Mouse (Mus musculus) testis, adult 2 months (tissue): ENCODE data around the gene Rcl1. TPM values are rescaled to one million over a fixed set of nuclear protein-coding genes. Genes with fewer than 3 reads are reported as not detected.

Experiments used
- H3K27ac ChIP-seq: fragments of 200-500 bp; 2 replicates; pipeline ENCODE4 v1.5.1; 2012; ENCODE audit warnings: low read depth, low read length; ENCODE audit not compliant: control insufficient read depth, insufficient read depth
- H3K27me3 ChIP-seq: fragments of 200-500 bp; 2 replicates; pipeline ENCODE4 v1.6.1; 2012; ENCODE audit warnings: mild to moderate bottlenecking, low read length, moderate library complexity; ENCODE audit not compliant: control insufficient read depth, insufficient read depth
- H3K36me3 ChIP-seq: fragments of 200-500 bp; 2 replicates; pipeline ENCODE4 v1.6.1; 2012; ENCODE audit warnings: mild to moderate bottlenecking, low read length; ENCODE audit not compliant: control insufficient read depth, insufficient read depth
- H3K4me1 ChIP-seq: fragments of 200-500 bp; 2 replicates; pipeline ENCODE4 v1.6.1; 2012; ENCODE audit warnings: low read length; ENCODE audit not compliant: control insufficient read depth, insufficient read depth
- H3K4me3 ChIP-seq: fragments of 200-500 bp; 2 replicates; pipeline ENCODE4 v1.5.1; 2012; ENCODE audit warnings: low read depth, mild to moderate bottlenecking, low read length, moderate library complexity, mixed read lengths; ENCODE audit not compliant: control insufficient read depth
- CTCF ChIP-seq: fragments of 200-500 bp; IDR thresholded peaks from 2 replicates; pipeline ENCODE4 v1.5.1; 2012; ENCODE audit warnings: low read depth, mild to moderate bottlenecking, inconsistent platforms, low read length, moderate library complexity; ENCODE audit not compliant: control insufficient read depth, insufficient read depth, insufficient replicate concordance
- POLR2A ChIP-seq: fragments of 200-500 bp; IDR thresholded peaks from 2 replicates; pipeline ENCODE4 v1.6.1; 2012; ENCODE audit warnings: low read depth, mild to moderate bottlenecking, inconsistent platforms, low read length, moderate library complexity; ENCODE audit not compliant: control insufficient read depth
- polyA plus RNA-seq: library from polyadenylated mRNA; depleted of rRNA; stranded (reverse); fragments of >200 nt; gene quantifications from 2 replicates; pipeline ENCODE4 v1.2.3, GENCODE M21; 2012; rRNA removed

Gene Rcl1
- polyA plus RNA-seq, 1 experiment = 5.8 TPM

GRCm38 (mm10) chr19:29164528-29165166, 63.5 kb downstream of the Rcl1 start:
- Histone ChIP-seq H3K36me3 (no peaks in the 10 kb centered on the region), H3K4me1 (no peaks in the 10 kb centered on the region), H3K27me3 (no peaks in the 10 kb centered on the region), H3K27ac (no peak overlapping the region), H3K4me3 (no peak overlapping the region)
- TF ChIP-seq POLR2A (no peak), CTCF (no peak)

- no peaks in the 10 kb centered on the region for H3K4me1 ChIP-seq
- TF ChIP-seq POLR2A (no peak), CTCF (no peak)
Observed at GRCm38 (mm10) chr19:29167938-29168337, 66.8 kb downstream of the Rcl1 start.

DNA sequence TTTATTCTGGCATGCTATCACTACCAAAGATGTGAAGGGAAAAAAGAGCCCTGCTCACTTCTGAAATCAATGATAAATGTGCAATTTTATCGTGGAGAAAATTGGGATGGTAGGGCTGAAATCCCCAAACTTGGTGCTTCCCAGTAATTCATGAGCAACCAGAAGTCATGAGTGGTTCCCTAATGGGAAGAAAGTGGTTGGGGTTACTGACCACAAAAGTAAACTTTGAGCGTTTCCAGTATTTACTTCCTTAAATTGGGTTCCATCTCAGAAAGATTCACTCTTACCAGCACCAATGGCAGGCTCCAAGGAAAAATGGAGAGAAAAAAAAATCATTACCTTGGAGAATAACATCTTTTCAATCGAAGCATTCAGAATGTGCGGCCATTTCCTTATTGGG, 79.2 kb downstream of the Rcl1 start:
- Histone ChIP-seq H3K27ac (no peak overlapping the region), H3K4me3 (no peak overlapping the region), H3K4me1 (no peaks in the 10 kb centered on the region), H3K36me3 (no peaks in the 10 kb centered on the region), H3K27me3 (no peaks in the 10 kb centered on the region)
- TF ChIP-seq CTCF (no peak), POLR2A (no peak)

More at GRCm38 (mm10) chr19:29167938-29168337, 66.8 kb downstream of the Rcl1 start:
- Histone ChIP-seq H3K27ac (no peak overlapping the region), H3K27me3 (no peaks in the 10 kb centered on the region), H3K36me3 (no peaks in the 10 kb centered on the region), H3K4me3 (no peak overlapping the region)

DNA sequence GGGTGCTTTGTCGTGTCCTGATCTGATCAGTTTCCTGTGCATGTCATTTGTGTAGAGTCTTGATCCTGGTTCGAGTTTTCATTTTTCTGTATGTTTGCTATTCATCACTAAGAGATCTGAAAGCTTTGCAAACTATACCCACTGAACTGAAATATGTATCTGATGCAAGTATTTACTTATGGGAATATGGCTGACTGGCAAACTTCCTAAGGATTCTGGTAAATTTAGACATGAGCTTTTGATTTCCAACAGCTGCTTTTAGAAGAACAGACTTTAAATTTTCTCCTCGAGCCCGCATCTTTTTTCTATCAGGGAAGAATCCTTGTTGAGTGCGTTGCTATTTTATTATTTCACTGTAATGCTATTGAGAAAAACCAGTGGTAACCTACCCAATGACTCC, 81.0 kb downstream of the Rcl1 start:
- TF ChIP-seq POLR2A = no peak
- TF ChIP-seq CTCF = no peak
- H3K4me3 ChIP-seq = no peak overlapping the region
- H3K27me3 ChIP-seq = no peaks in the 10 kb centered on the region
- H3K27ac ChIP-seq = no peak overlapping the region
- no peaks in the 10 kb centered on the region for H3K36me3 ChIP-seq
- no peaks in the 10 kb centered on the region for H3K4me1 ChIP-seq

GRCm38 (mm10) chr19:29185122-29185521, 83.9 kb downstream of the Rcl1 start:
- Histone ChIP-seq H3K27ac (no peak overlapping the region), H3K4me1 (no peaks in the 10 kb centered on the region), H3K36me3 (no peaks in the 10 kb centered on the region), H3K27me3 (no peaks in the 10 kb centered on the region), H3K4me3 (no peak overlapping the region)
- TF ChIP-seq CTCF = no peak
- no peak for TF ChIP-seq POLR2A

DNA sequence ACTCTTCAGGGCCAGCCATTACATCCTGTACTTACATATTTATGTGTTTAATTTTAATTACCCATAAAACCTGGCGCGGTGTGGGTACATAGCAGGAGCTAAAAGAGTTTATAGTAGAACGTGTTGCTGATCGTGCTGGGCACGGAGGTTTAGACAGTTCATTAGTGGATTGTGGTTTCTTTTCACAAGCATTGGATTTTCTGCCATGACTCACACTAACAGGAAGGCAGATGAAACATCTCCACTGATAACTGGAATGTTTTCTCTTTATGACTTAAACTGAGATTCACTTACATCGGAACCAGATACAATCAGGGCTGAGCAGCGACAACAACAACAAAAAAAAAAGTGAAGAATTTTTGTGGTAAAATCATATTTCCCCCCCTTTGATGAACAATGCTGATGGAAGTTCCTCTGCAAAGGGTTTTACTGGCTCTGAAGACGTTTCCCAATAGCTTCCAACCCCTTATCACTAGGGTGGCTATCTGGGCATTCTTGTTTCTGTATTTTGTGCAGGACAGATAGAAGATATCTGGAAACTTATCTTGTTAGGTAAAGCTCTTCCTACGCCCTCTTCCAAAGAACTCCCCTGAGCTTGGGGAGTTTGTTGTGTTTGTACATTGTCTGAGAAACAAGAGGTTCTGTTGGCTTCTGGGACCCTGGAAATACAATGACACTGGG, 84.5 kb downstream of the Rcl1 start:
- no peaks in the 10 kb centered on the region for H3K27me3 ChIP-seq
- H3K36me3 ChIP-seq = no peaks in the 10 kb centered on the region
- no peaks in the 10 kb centered on the region for H3K4me1 ChIP-seq
- TF ChIP-seq POLR2A (no peak), CTCF (no peak)
- no peak overlapping the region for H3K27ac ChIP-seq
- no peak overlapping the region for H3K4me3 ChIP-seq

DNA sequence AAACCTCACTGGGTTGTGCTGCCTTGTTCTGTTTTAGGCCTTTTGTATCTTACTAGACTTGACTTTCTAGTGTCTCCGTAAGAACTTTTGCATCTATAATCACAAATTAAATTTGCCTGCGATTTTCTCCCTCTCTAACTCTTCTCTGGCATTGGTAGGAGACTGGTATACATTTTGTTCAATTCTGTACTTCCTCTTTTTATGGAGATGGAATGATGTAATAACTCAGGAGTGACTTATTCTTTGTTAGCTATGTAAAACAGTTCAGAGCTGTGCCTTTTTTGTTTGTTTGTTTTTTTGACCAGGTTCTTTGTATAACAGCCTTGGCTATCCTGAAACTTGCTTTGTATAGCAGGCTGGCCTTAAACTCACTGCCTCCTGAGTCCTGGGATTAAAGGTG, 87.7 kb downstream of the Rcl1 start:
- Histone ChIP-seq H3K4me1 (no peaks in the 10 kb centered on the region), H3K27ac (no peak overlapping the region), H3K4me3 (no peak overlapping the region), H3K36me3 (no peaks in the 10 kb centered on the region), H3K27me3 (no peaks in the 10 kb centered on the region)
- TF ChIP-seq CTCF = no peak
- no peak for TF ChIP-seq POLR2A

Other genes with a start within 250 kb of the Rcl1 start
- gene Plpp6, start 137.4 kb upstream of the Rcl1 start, polyA plus RNA-seq = 29.3 and 30.2 TPM in 2 replicates
- gene 4430402I18Rik, start 133.6 kb upstream of the Rcl1 start, polyA plus RNA-seq = 190 and 233 TPM in 2 replicates
- 19.9 and 26.8 TPM in 2 replicates for gene Cdc37l1, start 111.0 kb upstream of the Rcl1 start, polyA plus RNA-seq
- 13.2 and 13.6 TPM in 2 replicates for gene Ak3, start 53.4 kb upstream of the Rcl1 start, polyA plus RNA-seq
- 1.7 TPM in 2 replicates for gene Jak2, start 150.5 kb downstream of the Rcl1 start, polyA plus RNA-seq
- 248 and 302 TPM in 2 replicates for gene Insl6, start 224.0 kb downstream of the Rcl1 start, polyA plus RNA-seq
- gene Rln1, start 233.3 kb downstream of the Rcl1 start, polyA plus RNA-seq = not detected in 2 replicates